Mouse (Mus musculus) spleen, adult 2 months (tissue): Measurements from ENCODE around the gene Prss27. TPM values are rescaled to one million over a fixed set of nuclear protein-coding genes. Genes with fewer than 3 reads are reported as not detected.

ENCODE experiments used
- DNase-seq, 2 experiments: peaks; one replicate each; pipeline versions ENCODE4 v3.0.0 to v3.0.0-alpha.2; 2012 to 2021; ENCODE audit warnings: low spot score in 2 of 2, low read depth in 1 of 2
- H3K27ac ChIP-seq: fragments of 200-500 bp; 2 replicates; pipeline ENCODE4 v1.5.1; 2012; ENCODE audit warnings: low read length, inconsistent platforms; ENCODE audit not compliant: insufficient read depth
- H3K27me3 ChIP-seq: fragments of 200-500 bp; 2 replicates; pipeline ENCODE4 v1.6.1; 2012; ENCODE audit warnings: mild to moderate bottlenecking, moderate library complexity, low read length, inconsistent platforms; ENCODE audit not compliant: control insufficient read depth, insufficient read depth
- H3K36me3 ChIP-seq: fragments of 200-500 bp; 2 replicates; pipeline ENCODE4 v1.6.1; 2012; ENCODE audit warnings: mild to moderate bottlenecking, low read length, inconsistent platforms; ENCODE audit not compliant: control insufficient read depth, insufficient read depth
- H3K4me1 ChIP-seq: fragments of 200-500 bp; 2 replicates; pipeline ENCODE4 v1.6.1; 2011; ENCODE audit warnings: inconsistent platforms; ENCODE audit not compliant: control insufficient read depth, insufficient read depth, insufficient read length
- H3K4me3 ChIP-seq: fragments of 200-500 bp; 2 replicates; pipeline ENCODE4 v1.5.1; 2011; ENCODE audit warnings: mild to moderate bottlenecking, inconsistent platforms; ENCODE audit not compliant: insufficient read depth, insufficient read length; ENCODE audit errors: extremely low read depth
- CTCF ChIP-seq: fragments of 200-500 bp; IDR thresholded peaks from 2 replicates; pipeline ENCODE4 v1.5.1; 2011; ENCODE audit warnings: mild to moderate bottlenecking, inconsistent platforms; ENCODE audit not compliant: insufficient read depth, insufficient read length, insufficient replicate concordance; ENCODE audit errors: extremely low read depth
- POLR2A ChIP-seq: fragments of 200-500 bp; IDR thresholded peaks from 2 replicates; pipeline ENCODE4 v1.6.1; 2011; ENCODE audit warnings: low read depth, low read length, inconsistent platforms
- WGBS: fragments of 180-500 bp; shearing (Covaris S2); methylation state at CpG from one replicate; pipeline ENCODE4 v1.1.7; 2018; 5-methylcytosine and 5-hydroxymethylcytosine counted together
- polyA plus RNA-seq: library from polyadenylated mRNA; depleted of rRNA; stranded (reverse); fragments of >200 nt; gene quantifications from 2 replicates; pipeline ENCODE4 v1.2.3, GENCODE M21; 2012

Gene Prss27
- polyA plus RNA-seq, 1 experiment = not detected

GRCm38 (mm10) chr17:24046026-24046425, 8.1 kb downstream of the Prss27 start:
- DNase-seq = no peak
- WGBS = 48% methylated on average over 5 of the region's 5 CpGs
- no peaks in the 10 kb centered on the region for H3K4me1 ChIP-seq
- H3K36me3 ChIP-seq = peaks cover 19% of the 10 kb centered on the region
- TF ChIP-seq POLR2A = no peak
- no peak for TF ChIP-seq CTCF
- H3K4me3 ChIP-seq = no peak overlapping the region
- H3K27ac ChIP-seq = no peak overlapping the region
- no peaks in the 10 kb centered on the region for H3K27me3 ChIP-seq

- TF ChIP-seq POLR2A (no peak), CTCF (no peak)
- Histone ChIP-seq H3K4me3 (no peak overlapping the region), H3K27me3 (no peaks in the 10 kb centered on the region), H3K27ac (no peak overlapping the region), H3K36me3 (peaks cover 25% of the 10 kb centered on the region), H3K4me1 (no peaks in the 10 kb centered on the region)
- WGBS = 92% methylated on average over 5 of the region's 5 CpGs
- DNase-seq = no peak
Observed at GRCm38 (mm10) chr17:24048053-24048452, 10.1 kb downstream of the Prss27 start.

GRCm38 (mm10) chr17:24049008-24049407, 11.1 kb downstream of the Prss27 start:
- WGBS = 92% methylated on average over 8 of the region's 8 CpGs
- Histone ChIP-seq H3K4me3 (no peak overlapping the region), H3K4me1 (no peaks in the 10 kb centered on the region), H3K27ac (no peak overlapping the region), H3K36me3 (peaks cover 34% of the 10 kb centered on the region), H3K27me3 (no peaks in the 10 kb centered on the region)
- no peak for DNase-seq
- no peak for TF ChIP-seq POLR2A
- no peak for TF ChIP-seq CTCF

- DNase-seq = no peak
- Histone ChIP-seq H3K27ac (no peak overlapping the region), H3K4me3 (no peak overlapping the region), H3K36me3 (peaks cover 57% of the 10 kb centered on the region), H3K4me1 (no peaks in the 10 kb centered on the region), H3K27me3 (no peaks in the 10 kb centered on the region)
- TF ChIP-seq POLR2A = no peak
- no peak for TF ChIP-seq CTCF
- WGBS = 93% methylated on average over 14 of the region's 14 CpGs
Observed at GRCm38 (mm10) chr17:24056636-24057625, 19.0 kb downstream of the Prss27 start.

DNA sequence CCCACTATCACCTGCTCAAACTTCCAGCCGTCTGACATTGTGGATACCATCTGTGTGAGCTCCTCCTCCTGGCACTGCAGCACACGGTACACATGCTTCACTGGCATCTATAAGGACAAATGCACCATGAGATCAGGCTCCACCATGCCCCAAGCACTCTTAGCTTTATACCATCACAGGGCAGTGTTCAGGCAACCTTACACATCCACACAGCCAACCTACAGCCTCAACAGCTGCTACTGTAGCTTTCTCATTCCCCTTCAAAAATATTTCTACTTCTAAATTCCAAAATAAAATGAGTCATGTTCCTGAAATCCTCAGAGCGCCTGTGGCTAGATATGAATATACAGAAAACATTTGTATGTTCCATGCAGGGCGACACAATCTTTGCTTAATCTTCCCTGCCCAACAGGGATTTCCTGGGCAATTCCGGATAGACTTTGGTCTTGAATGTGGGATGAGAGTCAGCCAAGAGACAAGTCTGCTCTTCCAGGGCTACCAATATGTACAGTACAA, 19.8 kb downstream of the Prss27 start:
- Histone ChIP-seq H3K4me1 (no peaks in the 10 kb centered on the region), H3K27me3 (no peaks in the 10 kb centered on the region), H3K36me3 (peaks cover 57% of the 10 kb centered on the region), H3K27ac (no peak overlapping the region), H3K4me3 (no peak overlapping the region)
- DNase-seq = no peak
- WGBS = 88% methylated on average over 5 of the region's 5 CpGs
- no peak for TF ChIP-seq CTCF
- no peak for TF ChIP-seq POLR2A

- DNase-seq = no peak
- Histone ChIP-seq H3K27ac (no peak overlapping the region), H3K4me1 (no peaks in the 10 kb centered on the region; the same call in 1 of the 2 replicates), H3K27me3 (no peaks in the 10 kb centered on the region), H3K4me3 (no peak overlapping the region), H3K36me3 (peaks cover 24% of the 10 kb centered on the region)
- 88% methylated on average over 4 of the region's 4 CpGs for WGBS
- TF ChIP-seq POLR2A (no peak), CTCF (no peak)
Observed at GRCm38 (mm10) chr17:24062459-24063155, 24.7 kb downstream of the Prss27 start.
